Mouse (Mus musculus) CD8-positive naive resting alpha-beta T cell, adult 2 months (primary cell): ENCODE measurements around the gene Ndufa7.
"Not testable (repeated sequence)": the region's sequence is repeated elsewhere in the genome, so short reads cannot be mapped to it uniquely, and the experiment has no call there.

Experiments used
- DNase-seq, 2 experiments: peaks; one replicate each; pipeline ENCODE4 v3.0.0; 2022; ENCODE audit warnings: low read depth in 2 of 2, low spot score in 2 of 2

Gene Ndufa7

DNA sequence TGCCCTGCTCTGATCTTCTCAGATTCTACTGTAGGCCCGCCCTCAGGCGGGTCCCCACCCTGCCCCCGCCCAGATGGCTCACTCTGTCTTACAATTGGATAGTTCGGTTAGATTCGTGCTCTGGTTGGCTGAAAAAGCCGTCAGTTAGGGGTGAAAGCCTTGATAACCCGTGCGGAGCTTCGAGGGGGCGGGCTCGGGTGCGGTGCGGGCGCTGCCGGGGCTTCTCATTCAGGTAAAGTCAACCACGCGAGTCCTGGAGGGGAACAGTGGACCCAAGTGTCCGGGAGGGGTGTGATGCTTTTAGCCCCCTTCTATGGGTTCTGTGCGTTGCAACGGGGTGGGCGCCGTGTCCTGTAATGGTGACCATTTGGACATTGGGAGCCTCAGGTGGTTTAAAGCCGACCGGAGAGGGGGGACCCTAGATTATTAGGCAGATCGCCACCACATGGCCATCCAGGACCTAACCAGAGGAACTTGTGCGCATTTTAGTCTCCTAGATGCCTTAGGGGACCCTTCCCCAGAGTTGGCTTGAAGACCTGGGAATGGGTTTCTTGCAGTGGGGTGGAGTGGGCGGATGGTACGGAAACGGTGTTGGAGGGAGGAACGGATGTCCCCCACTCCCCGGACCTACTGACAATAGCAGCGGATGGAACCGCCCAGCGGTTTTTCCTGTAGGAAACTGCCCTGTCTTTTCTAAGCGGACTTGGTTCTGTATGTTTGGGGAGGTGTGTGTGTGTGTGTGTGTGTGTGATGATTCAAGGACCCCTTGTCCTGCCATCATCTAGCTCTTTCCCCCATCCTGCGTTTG lies 13.8 kb upstream of the Ndufa7 start, which contains the start of gene Kank3:
Gene Kank3, plus strand, starts transcription at position 186 of the 808 bp plus-strand sequence.
- peak; percentile 69 to 82 for DNase-seq

DNA sequence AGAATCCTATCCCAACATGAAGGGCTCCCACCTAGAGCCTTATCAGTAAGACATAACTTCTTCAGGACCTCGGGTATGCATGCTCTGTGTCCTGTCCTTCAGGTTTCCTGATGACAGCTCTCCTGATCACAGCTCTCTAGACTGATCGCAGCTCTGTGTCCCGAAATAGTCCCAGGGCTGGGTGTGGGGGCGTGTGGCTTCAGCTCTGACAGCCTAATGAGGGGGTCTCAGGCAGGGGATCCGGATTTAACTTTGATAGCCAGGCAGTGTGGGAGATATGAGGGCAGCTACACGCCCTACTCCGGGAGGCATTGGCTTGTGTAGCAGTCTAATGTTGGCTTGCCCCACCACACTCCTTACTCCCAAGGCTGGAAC lies 13.2 kb upstream of the Ndufa7 start:
- DNase-seq, result no peak

DNA sequence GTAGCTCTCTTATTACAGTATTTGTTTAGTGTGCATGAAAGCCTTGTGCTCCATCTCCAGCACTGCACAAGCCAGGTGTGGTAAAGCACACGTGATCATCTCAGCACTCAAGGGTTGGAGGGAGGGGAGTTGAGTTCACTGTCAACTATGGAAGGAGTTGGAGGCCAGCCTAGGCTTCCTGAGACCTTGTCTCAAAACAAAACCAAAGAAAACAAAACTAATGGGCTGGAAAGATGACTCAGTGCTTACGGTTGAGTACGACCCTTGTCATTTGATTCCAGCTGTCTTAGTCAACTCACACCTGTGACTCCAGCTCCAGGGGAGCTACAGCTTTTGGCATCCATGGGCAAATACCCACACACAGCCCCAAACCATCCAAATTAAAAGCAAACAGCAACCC lies 11.9 kb upstream of the Ndufa7 start:
- DNase-seq, result no peak

DNA sequence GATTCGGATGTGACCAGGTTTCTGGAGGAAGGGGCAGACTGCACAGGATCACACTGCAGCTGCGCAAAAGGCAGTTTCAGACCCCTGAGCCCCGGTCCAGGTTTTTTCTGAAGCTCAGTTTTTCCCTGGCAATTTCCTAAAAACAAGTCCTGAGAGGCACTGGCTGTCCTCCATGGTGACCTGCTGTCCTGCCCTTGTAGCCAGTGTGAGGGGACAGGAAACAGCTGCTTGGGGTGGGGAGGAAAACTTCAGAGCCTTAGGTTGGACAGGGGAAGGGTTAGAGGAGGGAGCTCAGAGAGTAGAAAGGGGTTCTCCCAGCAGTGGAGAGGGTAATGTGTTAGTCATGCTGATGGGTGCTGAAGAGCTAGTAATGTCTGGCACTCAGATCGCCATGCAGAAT lies 11.4 kb upstream of the Ndufa7 start:
- no peak for DNase-seq

DNA sequence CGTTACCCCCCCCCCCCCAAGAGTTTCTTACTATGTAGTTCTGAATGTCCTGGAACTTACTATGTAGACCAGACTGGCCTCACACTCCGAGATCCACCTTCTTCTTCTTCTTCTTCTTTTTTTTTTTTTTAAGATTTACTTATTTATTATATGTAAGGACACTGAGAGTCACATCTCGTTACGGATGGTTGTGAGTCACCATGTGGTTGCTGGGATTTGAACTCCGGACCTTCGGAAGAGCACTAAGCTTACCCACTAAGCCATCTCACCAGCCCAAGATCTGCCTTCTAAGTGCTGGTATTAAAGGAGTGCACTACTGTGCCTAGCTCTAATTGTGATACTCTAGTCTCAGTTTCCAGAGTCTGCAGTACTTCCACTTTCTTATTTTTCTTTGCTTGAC lies 9.0 kb upstream of the Ndufa7 start:
- no peak for DNase-seq

DNA sequence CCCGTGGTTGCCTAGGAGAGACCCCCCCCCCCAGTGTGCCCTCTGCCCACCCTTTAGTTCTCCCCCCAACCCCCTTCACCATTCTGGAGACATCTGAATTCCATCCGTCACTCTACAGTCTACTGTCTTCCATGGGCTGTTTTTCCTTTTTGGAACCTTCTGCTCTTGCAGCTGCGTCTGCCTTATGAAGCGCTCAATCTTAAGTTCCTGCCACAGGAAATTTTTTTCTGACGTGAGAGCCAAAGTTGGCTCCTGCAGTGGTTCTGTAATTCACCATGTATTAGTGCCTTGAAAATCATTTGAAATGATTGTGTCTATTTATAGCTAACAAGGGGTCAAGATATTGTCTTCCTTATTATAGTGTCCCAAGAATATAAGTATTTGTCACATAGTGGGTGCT lies 7.8 kb upstream of the Ndufa7 start:
- DNase-seq, result no peak

DNA sequence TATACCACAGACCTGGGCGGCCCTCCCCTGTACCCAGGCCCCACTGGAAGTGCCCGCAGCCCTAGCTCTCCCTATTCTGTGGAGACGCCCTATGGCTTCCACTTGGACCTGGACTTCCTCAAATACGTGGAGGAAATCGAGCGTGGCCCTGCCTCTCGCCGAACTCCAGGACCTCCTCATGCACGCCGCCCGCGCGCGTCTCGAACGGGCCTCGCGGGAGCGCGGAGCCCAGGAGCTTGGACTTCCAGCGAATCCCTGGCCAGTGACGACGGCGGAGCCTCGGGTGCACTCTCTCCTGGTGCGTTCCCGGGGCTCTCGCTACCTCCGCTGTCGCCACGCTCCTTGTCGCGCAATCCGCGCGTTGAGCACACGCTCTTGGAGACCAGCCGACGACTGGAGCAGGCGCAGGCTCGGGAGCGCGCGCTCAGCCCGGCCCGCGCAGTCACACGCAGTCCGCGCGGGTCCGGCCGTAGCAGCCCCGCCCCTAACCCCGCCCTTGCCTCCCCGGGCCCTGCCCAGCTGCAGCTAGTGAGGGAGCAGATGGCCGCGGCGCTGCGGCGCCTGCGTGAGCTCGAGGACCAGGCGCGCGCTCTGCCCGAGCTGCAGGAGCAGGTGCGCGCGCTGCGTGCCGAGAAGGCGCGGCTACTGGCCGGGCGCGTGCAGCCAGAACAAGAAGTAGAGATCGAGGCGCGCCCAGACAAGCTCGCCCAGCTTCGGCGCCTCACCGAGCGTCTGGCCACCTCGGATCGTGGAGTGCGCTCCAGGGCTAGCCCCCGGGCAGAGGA lies 7.0 kb upstream of the Ndufa7 start:
- DNase-seq, result peak; percentile 32 to 40

DNA sequence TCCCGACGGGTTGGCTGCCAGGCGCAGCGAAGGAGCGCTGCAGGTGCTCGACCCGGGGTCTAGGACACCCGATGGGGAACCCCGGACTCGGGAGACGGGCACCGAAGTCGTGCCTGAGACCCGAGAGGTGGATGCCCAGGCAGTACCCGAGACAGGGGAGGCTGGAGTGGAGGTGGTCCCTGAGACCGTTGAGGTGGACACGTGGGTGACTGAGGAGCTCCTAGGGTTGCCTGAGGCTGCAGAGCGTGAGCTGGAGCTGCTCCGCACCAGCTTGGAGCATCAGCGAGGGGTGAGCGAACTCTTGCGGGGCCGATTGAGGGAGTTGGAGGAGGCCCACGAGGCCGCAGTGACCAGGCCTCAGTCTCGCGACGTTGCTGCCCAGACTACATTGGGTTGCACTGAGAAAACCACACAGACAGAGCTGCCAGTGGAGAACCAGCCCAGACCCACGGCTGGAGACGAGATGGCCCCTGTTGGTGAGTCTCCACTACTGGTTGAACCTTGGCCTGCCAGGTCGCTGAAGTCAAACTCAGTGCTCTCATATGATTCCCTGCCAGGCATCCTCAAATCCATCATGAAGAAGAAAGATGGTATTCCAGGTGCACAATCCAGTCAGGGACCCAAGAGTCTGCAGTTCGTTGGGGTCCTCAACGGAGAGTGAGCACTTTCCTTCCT lies 6.3 kb upstream of the Ndufa7 start:
- no peak for DNase-seq

DNA sequence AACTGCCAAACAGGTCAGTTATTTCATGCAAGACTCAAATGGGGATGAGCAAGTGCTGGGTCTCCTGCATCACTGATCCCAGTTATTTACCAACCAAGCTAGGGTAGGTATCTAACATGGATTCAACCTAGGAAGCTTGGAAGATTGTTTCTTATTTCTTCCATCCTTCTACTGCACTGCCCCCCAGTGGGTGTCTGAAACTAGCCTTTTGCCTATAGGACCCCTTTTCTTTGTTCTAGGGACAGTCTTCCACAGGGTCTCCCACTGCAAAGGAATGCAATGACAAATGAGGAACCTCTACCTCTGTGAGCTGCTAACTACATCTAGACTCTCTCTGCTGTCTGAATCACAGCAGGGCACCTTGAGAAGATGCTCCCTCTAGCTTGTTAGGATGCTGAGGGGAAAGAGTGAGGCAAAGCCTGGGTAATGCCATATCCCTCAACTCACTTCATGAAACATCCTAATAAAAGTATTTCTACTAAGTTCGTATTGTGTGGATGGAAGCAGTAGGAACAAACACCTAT lies 1.9 kb upstream of the Ndufa7 start:
- no peak for DNase-seq

DNA sequence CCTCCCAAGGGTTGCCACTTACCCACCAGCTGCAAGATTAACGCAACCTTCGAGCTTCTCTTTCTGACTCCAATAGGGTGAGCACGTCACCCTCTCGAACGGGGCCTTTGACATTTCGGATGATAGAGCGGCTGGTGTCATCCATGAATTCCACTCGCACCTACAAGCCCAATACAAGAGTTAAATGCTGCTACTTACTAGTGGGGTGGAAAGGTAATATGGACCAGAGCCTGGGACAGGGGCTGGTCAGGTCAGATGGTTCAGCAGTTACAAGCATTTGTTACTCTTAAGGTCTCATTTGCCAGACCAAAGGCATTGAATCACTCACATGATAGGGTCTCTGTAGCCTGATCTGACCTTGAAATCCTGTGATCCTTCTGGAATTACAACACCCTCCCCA lies 1.2 kb upstream of the Ndufa7 start:
- not testable (repeated sequence) for DNase-seq

DNA sequence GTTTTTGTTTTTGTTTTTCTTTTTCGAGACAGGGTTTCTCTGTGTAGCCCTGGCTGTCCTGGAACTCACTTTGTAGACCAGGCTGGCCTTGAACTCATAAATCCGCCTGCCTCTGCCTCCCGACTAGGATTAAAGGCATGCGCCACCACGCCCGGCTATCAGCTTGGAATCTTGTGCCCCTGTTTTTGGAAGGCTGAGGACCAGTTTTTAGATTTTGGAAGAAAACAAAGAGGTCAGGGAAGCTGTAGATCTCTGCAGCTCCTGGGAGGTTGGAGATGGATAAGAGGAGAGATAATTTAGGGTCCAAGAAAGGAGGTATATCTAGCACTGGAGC lies 592 bp downstream of the Ndufa7 start:
- not testable (repeated sequence) for DNase-seq

DNA sequence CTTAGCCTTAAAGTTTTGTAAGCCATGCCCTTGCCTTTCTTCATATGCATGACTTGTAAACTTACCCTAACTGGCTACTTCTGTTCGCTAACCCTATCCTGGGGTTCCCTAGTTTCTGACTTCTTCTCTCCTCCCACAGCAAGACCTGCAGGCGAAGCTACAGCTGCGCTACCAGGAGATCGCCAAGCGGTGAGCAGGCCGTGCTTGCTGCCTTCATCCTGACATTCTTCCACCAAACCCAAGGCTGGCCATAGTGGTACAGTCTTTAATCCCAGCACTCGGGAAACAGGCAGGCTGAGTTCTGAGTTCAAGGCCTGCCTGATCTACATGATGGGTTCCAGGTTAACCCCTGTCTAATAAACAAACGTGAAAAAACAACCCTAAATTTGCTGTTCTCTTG lies 1.1 kb downstream of the Ndufa7 start:
- DNase-seq, result no peak

DNA sequence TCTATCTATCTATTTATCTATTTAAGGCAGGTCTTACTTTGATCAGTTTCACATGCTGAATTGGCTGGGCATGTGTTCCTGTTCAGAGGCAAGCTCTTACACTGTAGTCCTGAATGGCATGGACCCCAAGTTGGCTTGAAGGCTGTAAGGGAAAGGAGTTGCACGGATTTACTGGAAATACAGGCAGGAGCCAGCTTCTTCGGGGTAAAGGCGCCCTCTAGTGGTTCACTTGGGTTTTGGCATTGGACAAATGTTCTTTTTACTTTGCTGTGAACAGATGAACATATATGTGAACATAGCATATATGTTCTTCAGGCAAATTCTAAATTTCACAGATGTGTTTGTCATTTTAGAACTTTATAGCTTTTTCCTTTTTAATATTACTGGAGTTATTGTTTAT lies 2.5 kb downstream of the Ndufa7 start:
- peak; percentile 61 to 69 for DNase-seq

DNA sequence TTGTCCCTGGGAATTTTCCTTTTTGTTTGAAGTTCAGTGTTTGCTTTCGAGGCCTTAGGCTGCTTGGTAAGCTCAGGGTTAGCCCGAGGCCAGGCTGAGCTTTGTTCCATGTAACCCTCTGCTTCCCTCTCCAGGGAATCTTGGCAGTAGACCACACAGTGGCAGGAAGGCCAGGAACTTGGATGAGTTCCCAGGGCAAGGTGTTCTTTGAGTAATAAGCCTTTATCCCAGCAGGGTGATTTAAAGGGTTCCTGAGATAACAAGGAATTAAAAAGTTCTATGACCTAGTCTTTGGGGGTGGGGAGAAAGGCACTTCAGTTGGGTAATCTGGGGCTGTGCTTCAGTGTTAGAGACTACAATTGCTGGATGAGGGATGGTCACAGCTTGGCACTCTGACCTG lies 4.5 kb downstream of the Ndufa7 start:
- DNase-seq, result no peak

DNA sequence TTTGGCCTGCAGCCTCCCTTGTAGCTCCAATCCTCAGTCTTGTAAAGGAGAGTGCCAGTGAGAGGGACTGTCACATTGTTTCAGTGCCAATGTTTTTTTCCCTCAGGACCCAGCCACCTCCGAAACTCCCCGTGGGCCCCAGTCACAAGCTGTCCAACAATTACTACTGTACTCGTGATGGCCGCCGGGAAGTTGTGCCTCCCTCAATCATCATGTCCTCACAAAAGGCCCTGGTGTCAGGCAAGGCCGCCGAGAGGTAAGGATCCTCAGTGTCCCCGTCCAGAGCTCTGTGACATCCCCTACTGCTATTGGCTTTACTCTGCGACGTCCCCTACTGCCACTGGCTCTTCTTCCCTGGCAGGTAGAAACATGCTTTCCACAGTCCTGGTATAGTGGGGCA lies 5.2 kb downstream of the Ndufa7 start:
- DNase-seq, result no peak

DNA sequence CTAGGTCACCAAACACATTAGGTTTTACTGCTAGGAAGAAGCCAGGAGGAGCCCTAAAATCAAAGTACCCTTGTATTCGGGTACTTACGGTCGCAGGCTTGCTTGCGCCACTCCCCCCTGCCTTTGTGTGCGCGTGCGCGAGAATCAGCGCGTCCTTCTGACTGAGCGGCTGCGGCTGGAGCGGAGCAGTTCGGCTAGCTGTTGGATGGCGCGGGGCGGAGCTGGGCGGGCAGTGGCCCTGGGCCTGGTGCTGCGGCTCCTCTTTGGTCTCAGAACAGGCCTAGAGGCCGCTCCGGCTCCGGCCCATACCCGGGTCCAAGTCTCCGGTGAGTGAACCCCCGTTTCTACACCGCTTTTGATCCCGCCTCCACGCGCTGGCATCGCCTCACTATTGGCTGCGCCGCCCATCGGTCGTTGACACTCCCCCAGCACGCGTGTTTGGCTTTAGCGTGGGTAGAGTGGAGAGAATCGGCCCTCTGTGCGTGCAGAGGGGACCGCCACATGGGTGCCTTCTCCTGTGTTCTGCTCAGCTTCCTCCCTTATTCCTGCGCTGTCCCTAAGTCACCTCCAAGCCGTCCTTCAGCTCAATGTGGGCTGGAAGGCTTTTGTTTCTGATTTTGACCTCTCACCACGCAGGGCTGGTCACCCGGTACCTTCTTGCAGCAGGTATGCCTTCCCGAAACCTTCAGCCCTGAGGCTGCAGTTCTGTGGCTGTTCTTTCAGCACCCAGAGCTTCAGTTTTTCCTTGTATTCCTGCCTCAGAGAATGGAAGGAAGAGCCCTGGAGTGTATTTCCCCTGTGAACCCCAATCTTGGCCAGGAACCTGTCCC lies 18.8 kb downstream of the Ndufa7 start, which contains the start of gene Cd320:
Gene Cd320, plus strand, starts transcription at position 126 of the 830 bp plus-strand sequence.
- DNase-seq, result peak; percentile 82 to 90

DNA sequence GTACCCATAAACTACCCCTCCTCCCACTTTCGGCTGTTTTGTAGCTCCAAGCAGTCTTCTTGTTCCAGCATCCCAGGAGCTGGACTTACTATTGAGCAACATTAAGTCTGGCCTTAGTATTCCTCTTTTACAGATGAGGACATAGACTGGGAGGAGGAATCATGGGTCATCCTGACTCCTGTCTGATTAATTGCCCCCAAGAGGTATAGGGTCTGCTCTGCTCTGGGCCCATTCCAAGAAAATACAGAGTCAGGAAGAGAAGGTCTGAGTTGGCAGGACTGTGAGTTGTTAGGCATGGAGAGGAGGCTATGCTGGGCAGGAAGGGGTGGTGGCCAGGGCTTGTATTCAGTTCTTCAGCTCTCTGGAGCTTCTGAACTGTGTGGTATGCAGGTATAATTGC lies 19.8 kb downstream of the Ndufa7 start:
- no peak for DNase-seq

DNA sequence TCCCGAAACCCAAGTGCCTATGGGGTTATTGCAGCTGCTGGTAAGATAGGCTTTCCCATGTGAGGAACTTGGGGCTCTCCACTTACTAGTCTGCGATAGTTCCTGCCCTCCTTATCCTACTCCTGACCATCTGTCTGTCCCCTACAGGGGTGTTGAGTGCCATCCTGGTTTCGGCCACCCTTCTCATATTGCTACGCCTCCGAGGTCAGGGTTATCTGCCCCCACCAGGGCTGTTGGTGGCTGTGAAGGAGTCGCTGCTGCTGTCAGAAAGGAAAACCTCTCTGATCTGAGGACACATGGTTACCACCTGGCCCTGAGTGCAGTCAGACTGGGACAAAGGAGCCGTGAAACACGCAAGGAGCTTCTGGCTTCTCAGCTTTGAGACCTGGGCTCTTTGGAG lies 23.8 kb downstream of the Ndufa7 start:
- DNase-seq, result no peak

DNA sequence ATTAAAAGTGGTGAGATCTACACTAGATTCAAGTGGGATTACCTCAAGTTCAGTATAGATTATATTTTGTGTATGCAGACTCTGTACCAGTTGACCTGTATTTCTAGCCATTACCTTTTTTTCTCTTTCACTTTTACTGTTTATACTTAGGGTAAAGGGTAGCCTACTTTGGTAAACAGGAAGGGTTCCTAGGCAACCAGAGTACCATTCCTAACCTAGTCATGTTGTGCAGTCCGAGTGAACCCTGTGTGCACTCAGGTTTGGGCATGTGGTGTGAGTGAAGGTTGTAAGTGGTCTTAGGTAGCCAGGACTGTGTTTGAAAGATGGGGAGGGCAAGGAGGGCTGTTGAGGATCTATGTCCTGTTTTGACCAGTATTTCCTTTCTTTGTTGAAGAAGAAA lies 27.0 kb downstream of the Ndufa7 start:
- DNase-seq, result no peak

DNA sequence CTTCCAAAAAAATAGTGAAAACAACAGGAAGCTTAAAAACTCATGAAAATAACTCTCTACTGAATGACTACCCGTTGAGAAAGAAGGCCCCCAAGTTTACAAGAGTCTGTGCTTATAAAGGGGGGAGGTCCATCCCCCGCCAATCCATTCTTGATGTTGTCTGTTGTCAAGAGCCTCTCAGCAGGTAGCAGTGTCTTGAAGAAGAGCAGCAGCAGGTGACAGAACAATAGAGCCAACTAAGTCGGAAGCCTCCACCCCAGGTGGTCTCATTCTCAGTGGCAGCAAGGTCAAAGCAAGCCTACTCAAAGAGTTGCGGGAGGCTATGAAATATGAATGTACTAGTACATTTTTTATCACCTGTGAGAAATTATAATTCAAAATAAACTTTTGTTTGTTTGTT lies 33.4 kb downstream of the Ndufa7 start:
- DNase-seq, result no peak
